Mouse (Mus musculus): ENCODE results near the gene Unc5b. TPM values are rescaled to one million over a fixed set of nuclear protein-coding genes. Genes with fewer than 3 reads are reported as not detected.
A peak's percentile ranks its signal among the peaks of the same experiment; 100 is the strongest.

Gene Unc5b
- total and polyA plus RNA-seq, 2 experiments from 2014 or later: 1.1 to 17.1 TPM

GRCm38 (mm10) chr10:60792841-60793240, 38.5 kb downstream of the Unc5b start:
- no peaks in the 10 kb centered on the region for H3K4me1 ChIP-seq (ENCODE audit: insufficient read depth, low read length)
- 21% methylated on average over 11 of the region's 11 CpGs for WGBS
- H3K9ac ChIP-seq (replicated peaks; ENCODE audit: low read length, poor library complexity, severe bottlenecking): no peak overlapping the region
- DNase-seq (ENCODE audit: low spot score): no peak
- H3K36me3 ChIP-seq (ENCODE audit: insufficient read depth, low read length): no peaks in the 10 kb centered on the region
- 0 out of 2 replicates have a peak, but pooled peaks cover 4% of the 10 kb centered on the region for H3K27me3 ChIP-seq (ENCODE audit: insufficient read depth, low read length)
- TF ChIP-seq CTCF (IDR thresholded peaks at IDR 0.05): no peak
- H3K9me3 ChIP-seq (ENCODE audit: low read length): no peaks in the 10 kb centered on the region
- ATAC-seq (ENCODE audit: low FRiP score): no peak
- H3K4me2 ChIP-seq (ENCODE audit: low read depth, low read length, poor library complexity, severe bottlenecking): no peak overlapping the region
- no peak overlapping the region for H3K4me3 ChIP-seq (ENCODE audit: low read depth, low read length)
- H3K27ac ChIP-seq (ENCODE audit: low read depth, low read length): no peak overlapping the region

- Histone ChIP-seq H3K9ac (replicated peaks; ENCODE audit: low read length, poor library complexity, severe bottlenecking) (no peak overlapping the region), H3K27me3 (ENCODE audit: insufficient read depth, low read length) (0 out of 2 replicates have a peak, but pooled peaks cover 4% of the 10 kb centered on the region), H3K4me3 (ENCODE audit: low read depth, low read length) (no peak overlapping the region), H3K9me3 (ENCODE audit: low read length) (no peaks in the 10 kb centered on the region), H3K27ac (ENCODE audit: low read depth, low read length) (no peak overlapping the region), H3K36me3 (ENCODE audit: insufficient read depth, low read length) (no peaks in the 10 kb centered on the region), H3K4me2 (ENCODE audit: low read depth, low read length, poor library complexity, severe bottlenecking) (no peak overlapping the region), H3K4me1 (ENCODE audit: insufficient read depth, low read length) (no peaks in the 10 kb centered on the region)
- DNase-seq (ENCODE audit: low spot score): no peak
- WGBS: 67% methylated on average over 10 of the region's 10 CpGs
- no peak for ATAC-seq (ENCODE audit: low FRiP score)
- TF ChIP-seq CTCF (IDR thresholded peaks at IDR 0.05): no peak
Observed at GRCm38 (mm10) chr10:60792365-60792764, 39.0 kb downstream of the Unc5b start.

- 87% methylated on average over 6 of the region's 6 CpGs for WGBS
- Histone ChIP-seq H3K27me3 (ENCODE audit: insufficient read depth, low read length) (0 out of 2 replicates have a peak, but pooled peaks cover 4% of the 10 kb centered on the region), H3K9ac (replicated peaks; ENCODE audit: low read length, poor library complexity, severe bottlenecking) (no peak overlapping the region), H3K4me2 (ENCODE audit: low read depth, low read length, poor library complexity, severe bottlenecking) (no peak overlapping the region), H3K4me1 (ENCODE audit: insufficient read depth, low read length) (no peaks in the 10 kb centered on the region), H3K9me3 (ENCODE audit: low read length) (no peaks in the 10 kb centered on the region), H3K36me3 (ENCODE audit: insufficient read depth, low read length) (no peaks in the 10 kb centered on the region), H3K27ac (ENCODE audit: low read depth, low read length) (no peak overlapping the region), H3K4me3 (ENCODE audit: low read depth, low read length) (no peak overlapping the region)
- no peak for DNase-seq (ENCODE audit: low spot score)
- TF ChIP-seq CTCF (IDR thresholded peaks at IDR 0.05): no peak
- ATAC-seq (ENCODE audit: low FRiP score): no peak
Observed at GRCm38 (mm10) chr10:60790912-60791311, 40.5 kb downstream of the Unc5b start.

GRCm38 (mm10) chr10:60787303-60788074, 43.9 kb downstream of the Unc5b start:
- DNase-seq (ENCODE audit: low spot score) (peak; percentile 33), ATAC-seq (ENCODE audit: low FRiP score) (no peak)
- WGBS: 64% methylated on average over 16 of the region's 16 CpGs
- Histone ChIP-seq H3K27ac (ENCODE audit: low read depth, low read length) (no peak overlapping the region), H3K36me3 (ENCODE audit: insufficient read depth, low read length) (no peaks in the 10 kb centered on the region), H3K9ac (replicated peaks; ENCODE audit: low read length, poor library complexity, severe bottlenecking) (no peak overlapping the region), H3K4me2 (ENCODE audit: low read depth, low read length, poor library complexity, severe bottlenecking) (no peak overlapping the region), H3K4me1 (ENCODE audit: insufficient read depth, low read length) (no peaks in the 10 kb centered on the region), H3K4me3 (ENCODE audit: low read depth, low read length) (no peak overlapping the region), H3K27me3 (ENCODE audit: insufficient read depth, low read length) (0 out of 2 replicates have a peak, but pooled peaks cover 4% of the 10 kb centered on the region), H3K9me3 (ENCODE audit: low read length) (no peaks in the 10 kb centered on the region)
- TF ChIP-seq CTCF (IDR thresholded peaks at IDR 0.05): no peak

GRCm38 (mm10) chr10:60783608-60784007, 47.8 kb downstream of the Unc5b start:
- H3K9ac ChIP-seq (replicated peaks; ENCODE audit: low read length, poor library complexity, severe bottlenecking): no peak overlapping the region
- H3K4me3 ChIP-seq (ENCODE audit: low read depth, low read length): no peak overlapping the region
- ATAC-seq (ENCODE audit: low FRiP score) (no peak), DNase-seq (ENCODE audit: low spot score) (no peak)
- H3K4me1 ChIP-seq (ENCODE audit: insufficient read depth, low read length): no peaks in the 10 kb centered on the region
- no peaks in the 10 kb centered on the region; the same call in 1 of the 2 replicates for H3K27me3 ChIP-seq (ENCODE audit: insufficient read depth, low read length)
- H3K4me2 ChIP-seq (ENCODE audit: low read depth, low read length, poor library complexity, severe bottlenecking): no peak overlapping the region
- H3K27ac ChIP-seq (ENCODE audit: low read depth, low read length): no peak overlapping the region
- WGBS: 22% methylated on average over 2 of the region's 2 CpGs
- no peaks in the 10 kb centered on the region for H3K9me3 ChIP-seq (ENCODE audit: low read length)
- no peaks in the 10 kb centered on the region for H3K36me3 ChIP-seq (ENCODE audit: insufficient read depth, low read length)
- no peak for TF ChIP-seq CTCF (IDR thresholded peaks at IDR 0.05)

- Histone ChIP-seq H3K27ac (ENCODE audit: low read depth, low read length) (no peak overlapping the region), H3K9me3 (ENCODE audit: low read length) (no peaks in the 10 kb centered on the region), H3K4me2 (ENCODE audit: low read depth, low read length, poor library complexity, severe bottlenecking) (peak overlapping the region; percentile 33), H3K9ac (replicated peaks; ENCODE audit: low read length, poor library complexity, severe bottlenecking) (no peak overlapping the region), H3K4me1 (ENCODE audit: insufficient read depth, low read length) (no peaks in the 10 kb centered on the region), H3K4me3 (ENCODE audit: low read depth, low read length) (no peak overlapping the region), H3K36me3 (ENCODE audit: insufficient read depth, low read length) (no peaks in the 10 kb centered on the region), H3K27me3 (ENCODE audit: insufficient read depth, low read length) (no peaks in the 10 kb centered on the region; the same call in 1 of the 2 replicates)
- ATAC-seq (ENCODE audit: low FRiP score) (peak; percentile 35; the same call in 1 of the 2 replicates), DNase-seq (ENCODE audit: low spot score) (peak; percentile 85)
- 12% methylated on average over 9 of the region's 9 CpGs for WGBS
- peak; percentile 98 for TF ChIP-seq CTCF (IDR thresholded peaks at IDR 0.05)
Observed at GRCm38 (mm10) chr10:60779628-60780027, 51.8 kb downstream of the Unc5b start.
